Mouse (Mus musculus): ENCODE measurements around the gene Dhx32. TPM values are rescaled to one million over a fixed set of nuclear protein-coding genes. Genes with fewer than 3 reads are reported as not detected.

Dhx32 gene
- polyA plus RNA-seq, 2 experiments, result 6.8 to 10.6 TPM

GRCm38 (mm10) chr7:133788147-133788546 lies 5.6 kb upstream of the Dhx32 start:
- H3K27me3 ChIP-seq (ENCODE audit: control insufficient read depth, insufficient read depth, low read length), result no peaks in the 10 kb centered on the region
- no peaks in the 10 kb centered on the region for H3K4me1 ChIP-seq (replicated peaks; ENCODE audit: control insufficient read depth in 2 of 2, insufficient read depth in 2 of 2, low read length in 1 of 2)
- H3K27ac ChIP-seq, result no peak overlapping the region
- no peak for DNase-seq (ENCODE audit: low read depth in 3 of 3, low spot score in 3 of 3)
- H3K4me2 ChIP-seq (ENCODE audit: low read depth), result no peak overlapping the region
- H3K9me3 ChIP-seq (ENCODE audit: control insufficient read depth, low read length), result no peaks in the 10 kb centered on the region
- no peak for ATAC-seq (ENCODE audit: insufficient read depth)
- TF ChIP-seq EP300 (IDR thresholded peaks at IDR 0.05; ENCODE audit: low read depth) (no peak), CTCF (IDR thresholded peaks at IDR 0.05; ENCODE audit: low read depth) (no peak)
- no peak overlapping the region for H3K4me3 ChIP-seq (ENCODE audit: insufficient read depth in 1 of 2, low read depth in 2 of 2, low read length in 2 of 2)
- H3K36me3 ChIP-seq (replicated peaks; ENCODE audit: control insufficient read depth, insufficient read depth, low read depth), result no peaks in the 10 kb centered on the region
- WGBS (ENCODE audit: insufficient replicate concordance), result 40% methylated on average over 3 of the region's 3 CpGs
- no peak overlapping the region for H3K9ac ChIP-seq (replicated peaks)

GRCm38 (mm10) chr7:133787571-133787970 lies 5.0 kb upstream of the Dhx32 start:
- Histone ChIP-seq H3K27me3 (ENCODE audit: control insufficient read depth, insufficient read depth, low read length) (no peaks in the 10 kb centered on the region), H3K9ac (replicated peaks) (no peak overlapping the region), H3K9me3 (ENCODE audit: control insufficient read depth, low read length) (no peaks in the 10 kb centered on the region), H3K36me3 (replicated peaks; ENCODE audit: control insufficient read depth, insufficient read depth, low read depth) (no peaks in the 10 kb centered on the region), H3K4me2 (ENCODE audit: low read depth) (no peak overlapping the region), H3K27ac (no peak overlapping the region), H3K4me1 (replicated peaks; ENCODE audit: control insufficient read depth in 2 of 2, insufficient read depth in 2 of 2, low read length in 1 of 2) (peaks cover 0 to 3% of the 10 kb centered on the region in 2 experiments; a peak in 2 of 4 replicates), H3K4me3 (ENCODE audit: insufficient read depth in 1 of 2, low read depth in 2 of 2, low read length in 2 of 2) (no peak overlapping the region)
- ATAC-seq (ENCODE audit: insufficient read depth) (no peak), DNase-seq (ENCODE audit: low read depth in 3 of 3, low spot score in 3 of 3) (no peak)
- TF ChIP-seq CTCF (IDR thresholded peaks at IDR 0.05; ENCODE audit: low read depth) (no peak), EP300 (IDR thresholded peaks at IDR 0.05; ENCODE audit: low read depth) (no peak)
- 37% methylated on average over 6 of the region's 6 CpGs for WGBS (ENCODE audit: insufficient replicate concordance)

- H3K36me3 ChIP-seq (replicated peaks; ENCODE audit: control insufficient read depth, insufficient read depth, low read depth), result no peaks in the 10 kb centered on the region
- peaks cover 5 to 7% of the 10 kb centered on the region in 2 experiments; a peak in 3 of 4 replicates for H3K4me1 ChIP-seq (replicated peaks; ENCODE audit: control insufficient read depth in 2 of 2, insufficient read depth in 2 of 2, low read length in 1 of 2)
- no peak for DNase-seq (ENCODE audit: low read depth in 3 of 3, low spot score in 3 of 3)
- H3K27ac ChIP-seq, result no peak overlapping the region
- H3K4me2 ChIP-seq (ENCODE audit: low read depth), result peak overlapping the region; percentile 13; the same call in 1 of the 2 replicates
- H3K9me3 ChIP-seq (ENCODE audit: control insufficient read depth, low read length), result no peaks in the 10 kb centered on the region
- 0 out of 2 replicates have a peak overlapping the region, but pooled peaks have one; percentile 34 for H3K9ac ChIP-seq (replicated peaks)
- no peaks in the 10 kb centered on the region for H3K27me3 ChIP-seq (ENCODE audit: control insufficient read depth, insufficient read depth, low read length)
- 0 out of 4 replicates have a peak overlapping the region, but pooled peaks of 1 of the 2 experiments have one; percentile 4 for H3K4me3 ChIP-seq (ENCODE audit: insufficient read depth in 1 of 2, low read depth in 2 of 2, low read length in 2 of 2)
- ATAC-seq (ENCODE audit: insufficient read depth), result no peak
- 60% methylated on average over 6 of the region's 6 CpGs for WGBS (ENCODE audit: insufficient replicate concordance)
- TF ChIP-seq CTCF (IDR thresholded peaks at IDR 0.05; ENCODE audit: low read depth) (no peak), EP300 (IDR thresholded peaks at IDR 0.05; ENCODE audit: low read depth) (no peak)
Measured at GRCm38 (mm10) chr7:133781991-133782390, 535 bp downstream of the Dhx32 start.

GRCm38 (mm10) chr7:133781583-133781982 lies 943 bp downstream of the Dhx32 start:
- Histone ChIP-seq H3K4me2 (ENCODE audit: low read depth) (no peak overlapping the region; the same call in 1 of the 2 replicates), H3K9me3 (ENCODE audit: control insufficient read depth, low read length) (no peaks in the 10 kb centered on the region), H3K4me3 (ENCODE audit: insufficient read depth in 1 of 2, low read depth in 2 of 2, low read length in 2 of 2) (no peak overlapping the region), H3K4me1 (replicated peaks; ENCODE audit: control insufficient read depth in 2 of 2, insufficient read depth in 2 of 2, low read length in 1 of 2) (peaks cover 7 to 9% of the 10 kb centered on the region in 2 experiments; a peak in 3 of 4 replicates), H3K27ac (no peak overlapping the region), H3K9ac (replicated peaks) (0 out of 2 replicates have a peak overlapping the region, but pooled peaks have one; percentile 34), H3K36me3 (replicated peaks; ENCODE audit: control insufficient read depth, insufficient read depth, low read depth) (no peaks in the 10 kb centered on the region), H3K27me3 (ENCODE audit: control insufficient read depth, insufficient read depth, low read length) (no peaks in the 10 kb centered on the region)
- DNase-seq (ENCODE audit: low read depth in 3 of 3, low spot score in 3 of 3), result no peak
- ATAC-seq (ENCODE audit: insufficient read depth), result no peak
- no peak for TF ChIP-seq CTCF (IDR thresholded peaks at IDR 0.05; ENCODE audit: low read depth)
- TF ChIP-seq EP300 (IDR thresholded peaks at IDR 0.05; ENCODE audit: low read depth), result no peak
- 52% methylated on average over 6 of the region's 6 CpGs for WGBS (ENCODE audit: insufficient replicate concordance)

GRCm38 (mm10) chr7:133776626-133776996 lies 5.9 kb downstream of the Dhx32 start, which contains the start of gene Fank1:
Gene Fank1, plus strand, starts transcription at chr7:133776861.
- Histone ChIP-seq H3K27me3 (ENCODE audit: control insufficient read depth, insufficient read depth, low read length) (no peaks in the 10 kb centered on the region), H3K36me3 (replicated peaks; ENCODE audit: control insufficient read depth, insufficient read depth, low read depth) (no peaks in the 10 kb centered on the region), H3K4me1 (replicated peaks; ENCODE audit: control insufficient read depth in 2 of 2, insufficient read depth in 2 of 2, low read length in 1 of 2) (peaks cover 12 to 13% of the 10 kb centered on the region in 2 experiments), H3K4me3 (ENCODE audit: insufficient read depth in 1 of 2, low read depth in 2 of 2, low read length in 2 of 2) (peak within 1 kb of the TSS; percentile 78 to 82), H3K9me3 (ENCODE audit: control insufficient read depth, low read length) (no peaks in the 10 kb centered on the region), H3K27ac (no peak within 1 kb of the TSS), H3K4me2 (ENCODE audit: low read depth) (peak within 1 kb of the TSS; percentile 84), H3K9ac (replicated peaks) (peak within 1 kb of the TSS; percentile 72)
- DNase-seq (ENCODE audit: low read depth in 3 of 3, low spot score in 3 of 3) (peak; percentile 82 to 83 (median 82)), ATAC-seq (ENCODE audit: insufficient read depth) (peak; percentile 97)
- under 1% methylated on average over 45 of the region's 45 CpGs for whole genome bisulfite sequencing (ENCODE audit: insufficient replicate concordance)
- no peak for TF ChIP-seq CTCF (IDR thresholded peaks at IDR 0.05; ENCODE audit: low read depth)
- TF ChIP-seq EP300 (IDR thresholded peaks at IDR 0.05; ENCODE audit: low read depth), result no peak

Measured in liver, embryonic 14.5 days (tissue).